Mouse (Mus musculus) myocyte (in vitro differentiated cells): ENCODE data around the gene Map3k14.

Experiments used
- MAX ChIP-seq: IDR thresholded peaks from one replicate; pipeline ENCODE4 v1.6.1; 2011; ENCODE audit warnings: low read depth, mild to moderate bottlenecking, control low read depth
- POLR2A ChIP-seq: IDR thresholded peaks from one replicate; pipeline ENCODE4 v1.6.1; 2011; ENCODE audit warnings: low read depth, mild to moderate bottlenecking, control low read depth, moderate library complexity; ENCODE audit not compliant: insufficient read length
- TCF12 ChIP-seq: IDR thresholded peaks from one replicate; pipeline ENCODE4 v1.6.1; 2011; ENCODE audit warnings: mild to moderate bottlenecking, control low read depth; ENCODE audit not compliant: poor library complexity, insufficient read depth, severe bottlenecking

GRCm38 (mm10) chr11:103276450-103276849, 9.2 kb upstream of the Map3k14 start:
- TF ChIP-seq POLR2A (no peak), MAX (no peak), TCF12 (no peak)
